Comparison of ENCODE assay signal across 27 mouse cellular contexts in genomic region chr4:10114831-10115230, GRCm38 (mm10).
"Had no signal": no experiment of that assay in that cellular context is flagged by ENCODE, and none has a peak within 500 bp of the region (broad histone marks: within the 10 kb centered on the region; RNA-seq: fewer than 3 reads in every experiment).

No protein-coding gene starts in this region.

- H3K4me2 ChIP-seq: heart, embryonic 12.5 days; hindbrain, embryonic 12.5 days; hindbrain, embryonic 14.5 days; intestine, embryonic 15.5 days; kidney, embryonic 15.5 days; limb, embryonic 13.5 days; limb, embryonic 15.5 days; liver, embryonic 11.5 days had no signal

- H3K27ac ChIP-seq: heart, adult 2 months; heart, embryonic 10.5 days; hindbrain, embryonic 10.5 days; hindbrain, embryonic 12.5 days; hindbrain, embryonic 14.5 days; intestine, embryonic 15.5 days; kidney, embryonic 15.5 days; kidney, postnatal 0 days; limb, embryonic 13.5 days; limb, embryonic 15.5 days had no signal

- DNase-seq: gastrocnemius, postnatal 14 days; gastrocnemius, postnatal 36 days; heart, adult 11 months; heart, adult 2 months; heart, postnatal 10 days; heart, postnatal 4 days; kidney, adult 18-20 months; kidney, adult 9 months; kidney, postnatal 14 days; kidney, postnatal 4 days; layer of hippocampus, adult 9-11 months; layer of hippocampus, postnatal 36 days; left cerebral cortex, postnatal 4 days had no signal

- H3K4me1 ChIP-seq: heart, embryonic 10.5 days; hindbrain, embryonic 10.5 days; hindbrain, embryonic 12.5 days; intestine, embryonic 15.5 days; kidney, embryonic 15.5 days; limb, embryonic 13.5 days; limb, embryonic 15.5 days had no signal

- H3K9me3 ChIP-seq: heart, embryonic 10.5 days; heart, embryonic 12.5 days; hindbrain, embryonic 10.5 days; hindbrain, embryonic 12.5 days; intestine, embryonic 15.5 days; kidney, embryonic 15.5 days; limb, embryonic 13.5 days; limb, embryonic 15.5 days had no signal

- H3K27me3 ChIP-seq: heart, embryonic 12.5 days; hindbrain, embryonic 12.5 days; intestine, embryonic 15.5 days; kidney, embryonic 15.5 days; limb, embryonic 13.5 days; limb, embryonic 15.5 days had no signal

- H3K9ac ChIP-seq: heart, embryonic 12.5 days; hindbrain, embryonic 12.5 days; hindbrain, embryonic 14.5 days; intestine, embryonic 15.5 days; kidney, embryonic 15.5 days; limb, embryonic 13.5 days; limb, embryonic 15.5 days had no signal

- H3K4me3 ChIP-seq: heart, adult 2 months; heart, embryonic 10.5 days; heart, embryonic 12.5 days; hindbrain, embryonic 10.5 days; hindbrain, embryonic 12.5 days; intestine, embryonic 15.5 days; kidney, embryonic 15.5 days; limb, embryonic 13.5 days; limb, embryonic 15.5 days had no signal

- ATAC-seq: hindbrain, embryonic 16.5 days; inflammation-experienced regulatory T-cells, adult 6 months; intestine, embryonic 15.5 days; intestine, postnatal 0 days had no signal

- H3K36me3 ChIP-seq: heart, embryonic 10.5 days; heart, embryonic 12.5 days; hindbrain, embryonic 10.5 days; hindbrain, embryonic 12.5 days; intestine, embryonic 15.5 days; kidney, embryonic 15.5 days; limb, embryonic 13.5 days; limb, embryonic 15.5 days had no signal
